Mouse (Mus musculus): Measurements from ENCODE around the gene Tmem200b.

The Tmem200b gene

GRCm38 (mm10) chr4:131921461-131922346 is at the start of gene Tmem200b:
Gene Tmem200b, plus strand, starts transcription at chr4:131921771.
- no peak for DNase-seq

- DNase-seq = peak; percentile 10
Measured at GRCm38 (mm10) chr4:131872672-131873292, 48.8 kb upstream of the Tmem200b start.

- DNase-seq = peak; percentile 93
Measured at GRCm38 (mm10) chr4:131873293-131874168, 48.0 kb upstream of the Tmem200b start, which contains the start of gene Srsf4. Gene Srsf4, plus strand, starts transcription at chr4:131873617.

GRCm38 (mm10) chr4:131874169-131874536 is 47.4 kb upstream of the Tmem200b start:
- DNase-seq = no peak

- DNase-seq = no peak
Measured at GRCm38 (mm10) chr4:131874567-131874966, 47.0 kb upstream of the Tmem200b start.

GRCm38 (mm10) chr4:131875242-131875641 is 46.3 kb upstream of the Tmem200b start:
- no peak for DNase-seq

GRCm38 (mm10) chr4:131876836-131877235 is 44.7 kb upstream of the Tmem200b start:
- DNase-seq = no peak

- no peak for DNase-seq
Measured at GRCm38 (mm10) chr4:131879692-131880091, 41.9 kb upstream of the Tmem200b start.

GRCm38 (mm10) chr4:131881306-131881705 is 40.3 kb upstream of the Tmem200b start:
- DNase-seq = no peak

- DNase-seq = no peak
Measured at GRCm38 (mm10) chr4:131883571-131883970, 38.0 kb upstream of the Tmem200b start.

GRCm38 (mm10) chr4:131885376-131885775 is 36.2 kb upstream of the Tmem200b start:
- no peak for DNase-seq

- DNase-seq = no peak
Measured at GRCm38 (mm10) chr4:131888564-131888963, 33.0 kb upstream of the Tmem200b start.

GRCm38 (mm10) chr4:131890692-131891091 is 30.9 kb upstream of the Tmem200b start:
- no peak for DNase-seq

GRCm38 (mm10) chr4:131897109-131897508 is 24.5 kb upstream of the Tmem200b start:
- no peak for DNase-seq

GRCm38 (mm10) chr4:131897787-131898186 is 23.8 kb upstream of the Tmem200b start:
- DNase-seq = no peak

GRCm38 (mm10) chr4:131898503-131899179 is 22.9 kb upstream of the Tmem200b start:
- no peak for DNase-seq

GRCm38 (mm10) chr4:131899180-131899554 is 22.4 kb upstream of the Tmem200b start:
- no peak for DNase-seq

GRCm38 (mm10) chr4:131901090-131901489 is 20.5 kb upstream of the Tmem200b start:
- no peak for DNase-seq

- DNase-seq = peak; percentile 49
Measured at GRCm38 (mm10) chr4:131904478-131904877, 17.1 kb upstream of the Tmem200b start.

GRCm38 (mm10) chr4:131906423-131906822 is 15.1 kb upstream of the Tmem200b start:
- no peak for DNase-seq

GRCm38 (mm10) chr4:131907912-131908311 is 13.7 kb upstream of the Tmem200b start:
- DNase-seq = peak; percentile 23

- DNase-seq = no peak
Measured at GRCm38 (mm10) chr4:131910237-131910994, 11.2 kb upstream of the Tmem200b start.

All from thymus, postnatal 25 days (tissue).